ENCODE assay signal across 8 mouse cellular contexts in genomic region chr7:127470743-127471645, GRCm38 (mm10). TPM values are rescaled to one million over a fixed set of nuclear protein-coding genes. Genes with fewer than 3 reads are reported as not detected.
A peak's percentile ranks its signal among the peaks of the same experiment; 100 is the strongest.
DNase-seq lines count a peak whose midpoint lies in the region; ATAC-seq lines count a peak whose summit lies in the region.

No protein-coding gene starts in this region.

- intact Hi-C loops in gastrocnemius, postnatal 14 days (cut with DNase I; ENCODE audit: low total_unique reads), result no loop called here
- intact Hi-C loops in left cerebral cortex, postnatal 10 days (cut with DNase I), result loop anchor here (5.0 kb wide), 1 partner anchor 109 kb away; no protein-coding TSS in a partner anchor

- peak; percentile 94 to 97 for DNase-seq in adrenal gland, adult (ENCODE audit: inconsistent age in 2 of 2, low spot score in 1 of 2)
- DNase-seq in embryo, embryonic 10.5 days (ENCODE audit: low spot score), result peak; percentile 99
- DNase-seq in gastrocnemius, postnatal 14 days, result peak; percentile 90
- DNase-seq in left cerebral cortex, postnatal 10 days (ENCODE audit: extremely low spot score in 1 of 2, low spot score in 2 of 2), result peak; percentile 95
- DNase-seq in right cerebral cortex, postnatal 25 days, result peak; percentile 91
- DNase-seq in urinary bladder, postnatal 4 days (ENCODE audit: low spot score in 2 of 2), result peak; percentile 86 to 87

- peak; percentile 93 for ATAC-seq in inflammation-experienced regulatory T-cells, adult 6 months
- peak; percentile 85 for ATAC-seq in megakaryocyte-erythroid progenitor cell, adult 5-6 weeks (replicated peaks; ENCODE audit: low FRiP score, low TSS enrichment, poor library complexity, severe bottlenecking)

RNA-seq across cellular contexts. Expression of gene Fbrs, which starts 8.0 kb away (rescaled TPM):
- 10 to 100 TPM; 20.0 to 24.1 TPM for total RNA-seq in gastrocnemius, postnatal 14 days (2021)
- polyA plus RNA-seq in inflammation-experienced regulatory T-cells, adult 6 months (2017; shearing (Covaris generic)), result 10 to 100 TPM; 17.7 to 30.0 (median 19.5) TPM
- total RNA-seq in left cerebral cortex, postnatal 10 days (2021), result 10 to 100 TPM; 58.5 to 60.3 TPM
- total RNA-seq in megakaryocyte-erythroid progenitor cell, adult 5-6 weeks (2014; fragmentation: Nextera tagmentation), result 86.2 and 111 TPM in 2 replicates
- 11.8 and 17.7 TPM in 2 replicates for total RNA-seq in megakaryocyte-erythroid progenitor cell, adult 5-6 weeks (2017)

RNA-seq across cellular contexts. Expression of gene Prr14, which starts 11.6 kb away (rescaled TPM):
- total RNA-seq in gastrocnemius, postnatal 14 days (2021), result 10 to 100 TPM; 17.2 to 19.4 TPM
- polyA plus RNA-seq in inflammation-experienced regulatory T-cells, adult 6 months (2017; shearing (Covaris generic)), result 100 to 1,000 TPM; 151 to 194 (median 184) TPM
- total RNA-seq in left cerebral cortex, postnatal 10 days (2021), result 10 to 100 TPM; 31.9 to 33.1 TPM
- 76.2 and 109 TPM in 2 replicates for total RNA-seq in megakaryocyte-erythroid progenitor cell, adult 5-6 weeks (2014; fragmentation: Nextera tagmentation)
- total RNA-seq in megakaryocyte-erythroid progenitor cell, adult 5-6 weeks (2017), result 33.1 and 34.2 TPM in 2 replicates

RNA-seq across cellular contexts. Expression of gene Zfp689, which starts 22.0 kb away (rescaled TPM):
- 1 to 10 TPM; 1.0 to 1.5 TPM for total RNA-seq in gastrocnemius, postnatal 14 days (2021)
- 1 to 10 TPM; 4.3 to 5.0 (median 4.7) TPM for polyA plus RNA-seq in inflammation-experienced regulatory T-cells, adult 6 months (2017; shearing (Covaris generic))
- total RNA-seq in left cerebral cortex, postnatal 10 days (2021), result 1 to 10 TPM; 6.3 to 6.8 TPM
- 3.6 and 5.8 TPM in 2 replicates for total RNA-seq in megakaryocyte-erythroid progenitor cell, adult 5-6 weeks (2014; fragmentation: Nextera tagmentation)
- 2.0 and 2.5 TPM in 2 replicates for total RNA-seq in megakaryocyte-erythroid progenitor cell, adult 5-6 weeks (2017)

RNA-seq across cellular contexts. Expression of gene Srcap, which starts 40.8 kb away (rescaled TPM):
- total RNA-seq in gastrocnemius, postnatal 14 days (2021), result 10 to 100 TPM; 45.4 to 46.3 TPM
- polyA plus RNA-seq in inflammation-experienced regulatory T-cells, adult 6 months (2017; shearing (Covaris generic)), result 10 to 100 TPM in 1 of 3 experiments, 1 to 10 TPM in 2; 6.2 to 19.0 (median 9.0) TPM
- total RNA-seq in left cerebral cortex, postnatal 10 days (2021), result 100 to 1,000 TPM; 101 to 108 TPM
- 126 and 170 TPM in 2 replicates for total RNA-seq in megakaryocyte-erythroid progenitor cell, adult 5-6 weeks (2014; fragmentation: Nextera tagmentation)
- 21.9 and 22.7 TPM in 2 replicates for total RNA-seq in megakaryocyte-erythroid progenitor cell, adult 5-6 weeks (2017)

RNA-seq across cellular contexts. Expression of gene Gm42715, which starts 48.4 kb away (rescaled TPM):
- 1 to 10 TPM; 8.4 to 8.5 TPM for total RNA-seq in gastrocnemius, postnatal 14 days (2021)
- polyA plus RNA-seq in inflammation-experienced regulatory T-cells, adult 6 months (2017; shearing (Covaris generic)), result 10 to 100 TPM; 22.6 to 29.7 (median 25.3) TPM
- 1 to 10 TPM; 8.6 to 8.7 TPM for total RNA-seq in left cerebral cortex, postnatal 10 days (2021)
- 30.3 and 58.3 TPM in 2 replicates for total RNA-seq in megakaryocyte-erythroid progenitor cell, adult 5-6 weeks (2014; fragmentation: Nextera tagmentation)
- 7.4 and 8.8 TPM in 2 replicates for total RNA-seq in megakaryocyte-erythroid progenitor cell, adult 5-6 weeks (2017)

Comparison
In these comparisons a context has a peak if more than half of its experiments do, and no peak if none do; other contexts are left out.
1. Peak in every context shown above with its lines: DNase-seq and ATAC-seq.